Comparison of ENCODE assay signal across 18 mouse cellular contexts in genomic region chr6:4405301-4405700, GRCm38 (mm10).
"Had no signal": no experiment of that assay in that cellular context is flagged by ENCODE, and none has a peak within 500 bp of the region (broad histone marks: within the 10 kb centered on the region; RNA-seq: fewer than 3 reads in every experiment).

No protein-coding gene starts in this region.

- H3K9me3 ChIP-seq: lung, embryonic 15.5 days; midbrain, embryonic 13.5 days; midbrain, embryonic 15.5 days; neural tube, embryonic 12.5 days had no signal

- H3K36me3 ChIP-seq: lung, embryonic 15.5 days; midbrain, embryonic 13.5 days; midbrain, embryonic 15.5 days; neural tube, embryonic 12.5 days had no signal

- H3K9ac ChIP-seq: liver, postnatal 0 days; lung, embryonic 15.5 days; midbrain, embryonic 13.5 days; midbrain, embryonic 15.5 days; neural tube, embryonic 12.5 days had no signal

- ATAC-seq: liver, postnatal 0 days; lung, postnatal 0 days; midbrain, embryonic 13.5 days; midbrain, embryonic 15.5 days had no signal

- H3K27me3 ChIP-seq: lung, embryonic 15.5 days; megakaryocyte, embryonic 14.5 days; midbrain, embryonic 13.5 days; midbrain, embryonic 15.5 days; neural tube, embryonic 12.5 days had no signal

- H3K4me3 ChIP-seq: lung, embryonic 15.5 days; megakaryocyte, embryonic 14.5 days; midbrain, embryonic 13.5 days; midbrain, embryonic 15.5 days; neural tube, embryonic 12.5 days had no signal

- H3K4me1 ChIP-seq: lung, embryonic 15.5 days; megakaryocyte, embryonic 14.5 days; midbrain, embryonic 13.5 days; midbrain, embryonic 15.5 days; neural tube, embryonic 12.5 days had no signal

- H3K4me2 ChIP-seq: lung, embryonic 15.5 days; midbrain, embryonic 11.5 days; midbrain, embryonic 13.5 days; midbrain, embryonic 15.5 days; neural tube, embryonic 12.5 days had no signal

- H3K27ac ChIP-seq: lung, embryonic 15.5 days; macrophage; midbrain, embryonic 13.5 days; midbrain, embryonic 15.5 days; neural tube, embryonic 12.5 days had no signal

- DNase-seq: liver, postnatal 0 days; lung, adult 2 months; lung, postnatal 14 days; lung, postnatal 36 days; right cerebral cortex, postnatal 25 days; right cerebral cortex, postnatal 4 days; spleen, adult 18-20 months; thymus, adult 2 months; thymus, postnatal 25 days; thymus, postnatal 4 days had no signal
